Mouse (Mus musculus): ENCODE data around the gene Lrrc42.

DNA sequence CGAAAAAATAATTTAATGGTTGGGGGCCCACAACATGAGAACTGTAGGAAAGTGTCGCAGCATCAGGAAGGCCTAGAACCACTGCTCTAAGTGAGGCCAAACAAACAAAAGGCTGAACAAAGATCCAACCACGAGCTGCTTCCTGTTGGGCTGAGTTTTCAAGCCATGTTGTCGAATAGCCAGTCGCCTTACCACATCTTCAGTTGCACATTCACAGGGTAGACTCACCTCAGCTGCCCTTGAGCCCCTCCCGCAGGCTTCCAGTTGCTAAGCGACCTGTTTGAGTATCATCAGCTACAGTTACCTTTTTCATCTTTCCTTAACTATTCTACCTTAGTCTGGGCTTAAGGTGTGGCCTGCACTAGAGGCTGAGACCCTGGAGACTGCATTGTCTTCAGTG, 50.3 kb downstream of the Lrrc42 start:
- no peak for TF ChIP-seq CTCF (IDR thresholded peaks at IDR 0.05; ENCODE audit: low read depth, low read length)
- no peak for TF ChIP-seq POLR2A (IDR thresholded peaks at IDR 0.05; ENCODE audit: extremely low read depth, insufficient read depth, low read length)
